Mouse (Mus musculus): ENCODE measurements at regions not wholly inside any gene's neighbourhood (a gene's known extent, or its start where the extent isn't known, plus 50 kb on each side); places are given as distances from the start of the nearest gene placed in this dataset.

GRCm38 (mm10) chr2:75202587-75203220, 377.1 kb downstream of the Mtx2 start:
- no peak overlapping the region for H3K4me3 ChIP-seq (replicated peaks)
- no peak overlapping the region for H3K27ac ChIP-seq (replicated peaks)
- 52% methylated on average over 7 of the region's 7 CpGs for WGBS
- H3K4me2 ChIP-seq, result no peak overlapping the region
- H3K4me1 ChIP-seq, result no peaks in the 10 kb centered on the region
- no peak for ATAC-seq (ENCODE audit: low FRiP score)
- no peaks in the 10 kb centered on the region for H3K9me3 ChIP-seq (replicated peaks)
- no peak overlapping the region for H3K9ac ChIP-seq (replicated peaks)
- H3K36me3 ChIP-seq, result no peaks in the 10 kb centered on the region
- no peaks in the 10 kb centered on the region for H3K27me3 ChIP-seq (replicated peaks)

GRCm38 (mm10) chr2:75208821-75209758, 383.5 kb downstream of the Mtx2 start:
- no peak for ATAC-seq (ENCODE audit: low FRiP score)
- WGBS, result 63% methylated on average over 27 of the region's 27 CpGs
- no peak overlapping the region for H3K4me3 ChIP-seq (replicated peaks)
- no peaks in the 10 kb centered on the region for H3K27me3 ChIP-seq (replicated peaks)
- H3K9ac ChIP-seq (replicated peaks), result no peak overlapping the region
- H3K4me1 ChIP-seq, result peaks cover 16% of the 10 kb centered on the region
- H3K36me3 ChIP-seq, result no peaks in the 10 kb centered on the region
- H3K4me2 ChIP-seq, result peak overlapping the region; percentile 33
- no peak overlapping the region for H3K27ac ChIP-seq (replicated peaks)
- H3K9me3 ChIP-seq (replicated peaks), result no peaks in the 10 kb centered on the region

DNA sequence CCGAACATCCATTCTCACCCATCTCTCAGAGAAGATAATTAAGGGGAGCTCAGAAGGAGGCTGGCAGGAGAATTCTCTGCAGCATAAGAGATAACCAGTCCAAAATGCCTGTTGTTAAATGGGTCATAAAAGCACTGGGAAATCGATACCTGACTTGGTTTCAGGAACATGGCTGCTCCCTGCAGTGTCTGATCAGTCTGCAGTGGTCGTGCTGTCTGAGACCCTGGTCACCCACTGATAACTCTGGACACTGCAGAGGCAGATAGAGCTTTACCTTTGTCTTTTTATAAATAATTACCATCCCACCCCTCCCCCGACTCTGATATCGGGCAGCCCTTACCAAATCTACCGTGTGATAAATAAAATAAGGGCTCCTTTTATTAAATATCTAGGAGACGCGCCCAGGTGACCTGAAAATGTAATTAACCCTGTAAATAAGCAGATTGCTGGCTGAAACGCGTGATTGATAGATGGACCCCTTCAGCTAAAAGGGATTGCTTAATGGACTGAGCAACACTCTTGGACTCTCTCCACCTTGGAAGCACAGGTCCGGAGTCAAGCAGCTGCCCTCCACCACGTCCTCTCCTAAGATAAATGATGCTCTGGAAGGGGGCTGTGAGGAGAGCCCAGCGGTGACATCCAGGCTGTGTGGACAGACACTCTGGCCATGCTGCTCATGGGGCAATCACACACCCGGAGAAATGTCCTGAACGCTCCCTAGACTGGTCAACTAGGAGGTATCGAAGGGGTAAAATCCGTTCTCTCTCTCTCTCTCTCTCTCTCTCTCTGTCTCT, 384.4 kb downstream of the Mtx2 start:
- Histone ChIP-seq H3K27me3 (replicated peaks) (no peaks in the 10 kb centered on the region), H3K4me3 (replicated peaks) (no peak overlapping the region), H3K9me3 (replicated peaks) (no peaks in the 10 kb centered on the region), H3K9ac (replicated peaks) (no peak overlapping the region), H3K27ac (replicated peaks) (no peak overlapping the region), H3K4me2 (no peak overlapping the region), H3K4me1 (peaks cover 16% of the 10 kb centered on the region), H3K36me3 (no peaks in the 10 kb centered on the region)
- peak; percentile 35 for ATAC-seq (ENCODE audit: low FRiP score)
- 49% methylated on average over 17 of the region's 17 CpGs for WGBS

- ATAC-seq (ENCODE audit: low FRiP score), result no peak
- H3K4me2 ChIP-seq, result no peak overlapping the region
- no peak overlapping the region for H3K9ac ChIP-seq (replicated peaks)
- H3K4me3 ChIP-seq (replicated peaks), result no peak overlapping the region
- H3K27ac ChIP-seq (replicated peaks), result no peak overlapping the region
- no peaks in the 10 kb centered on the region for H3K9me3 ChIP-seq (replicated peaks)
- WGBS, result 82% methylated on average over 5 of the region's 5 CpGs
- no peaks in the 10 kb centered on the region for H3K27me3 ChIP-seq (replicated peaks)
- peaks cover 11% of the 10 kb centered on the region; the same call in 1 of the 2 replicates for H3K4me1 ChIP-seq
- H3K36me3 ChIP-seq, result no peaks in the 10 kb centered on the region
Observed at GRCm38 (mm10) chr2:75216931-75217330, 391.3 kb downstream of the Mtx2 start.

- Histone ChIP-seq H3K27ac (replicated peaks) (no peak overlapping the region), H3K4me3 (replicated peaks) (no peak overlapping the region), H3K4me2 (no peak overlapping the region), H3K4me1 (peaks cover 24% of the 10 kb centered on the region), H3K27me3 (replicated peaks) (no peaks in the 10 kb centered on the region), H3K9me3 (replicated peaks) (no peaks in the 10 kb centered on the region), H3K9ac (replicated peaks) (no peak overlapping the region), H3K36me3 (no peaks in the 10 kb centered on the region)
- 50% methylated on average over 8 of the region's 8 CpGs for WGBS
- ATAC-seq (ENCODE audit: low FRiP score), result no peak
Observed at GRCm38 (mm10) chr2:75220775-75221359, 395.3 kb downstream of the Mtx2 start.

DNA sequence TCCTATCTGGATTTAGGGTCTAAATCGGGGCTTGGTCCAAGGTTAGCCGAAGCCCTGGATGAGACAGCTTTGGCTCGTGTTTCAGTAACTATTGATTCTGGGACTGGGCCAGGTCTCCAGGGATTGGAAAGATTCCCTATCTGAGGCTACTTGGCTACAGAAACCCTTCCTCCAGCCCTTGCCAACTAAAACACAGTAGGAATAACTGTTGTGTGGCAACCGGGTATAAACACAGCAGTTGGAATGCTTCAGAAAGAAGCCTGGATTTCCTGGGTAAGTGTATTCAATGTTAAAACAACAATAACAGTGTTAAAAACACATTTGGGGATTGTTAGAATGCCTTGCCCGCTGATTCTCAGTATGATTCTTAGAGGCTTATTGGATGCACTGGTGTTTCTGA, 398.8 kb downstream of the Mtx2 start:
- H3K36me3 ChIP-seq, result no peaks in the 10 kb centered on the region
- H3K27ac ChIP-seq (replicated peaks), result peak overlapping the region; percentile 28; the same call in 1 of the 2 replicates
- H3K4me1 ChIP-seq, result peaks cover 24% of the 10 kb centered on the region
- no peak overlapping the region for H3K4me2 ChIP-seq
- H3K9ac ChIP-seq (replicated peaks), result no peak overlapping the region
- no peaks in the 10 kb centered on the region for H3K9me3 ChIP-seq (replicated peaks)
- ATAC-seq (ENCODE audit: low FRiP score), result no peak
- 39% methylated on average over 5 of the region's 5 CpGs for WGBS
- no peak overlapping the region for H3K4me3 ChIP-seq (replicated peaks)
- H3K27me3 ChIP-seq (replicated peaks), result no peaks in the 10 kb centered on the region

- H3K27me3 ChIP-seq (replicated peaks), result no peaks in the 10 kb centered on the region
- no peak overlapping the region for H3K4me2 ChIP-seq
- WGBS, result 90% methylated on average over 1 of the region's 1 CpGs
- no peak overlapping the region for H3K4me3 ChIP-seq (replicated peaks)
- no peaks in the 10 kb centered on the region for H3K9me3 ChIP-seq (replicated peaks)
- H3K9ac ChIP-seq (replicated peaks), result no peak overlapping the region
- H3K4me1 ChIP-seq, result peaks cover 21% of the 10 kb centered on the region
- ATAC-seq (ENCODE audit: low FRiP score), result no peak
- H3K36me3 ChIP-seq, result no peaks in the 10 kb centered on the region
- no peak overlapping the region for H3K27ac ChIP-seq (replicated peaks)
Observed at GRCm38 (mm10) chr2:75240976-75241375, 415.4 kb downstream of the Mtx2 start.

GRCm38 (mm10) chr2:75244311-75245033, 414.6 kb upstream of the Hnrnpa3 start:
- Histone ChIP-seq H3K9ac (replicated peaks) (peak overlapping the region; percentile 29; the same call in 1 of the 2 replicates), H3K36me3 (no peaks in the 10 kb centered on the region), H3K27ac (replicated peaks) (peak overlapping the region; percentile 78), H3K4me3 (replicated peaks) (no peak overlapping the region), H3K9me3 (replicated peaks) (no peaks in the 10 kb centered on the region), H3K4me2 (peak overlapping the region; percentile 40), H3K27me3 (replicated peaks) (no peaks in the 10 kb centered on the region), H3K4me1 (peaks cover 26% of the 10 kb centered on the region)
- ATAC-seq (ENCODE audit: low FRiP score), result peak; percentile 62
- 6% methylated on average over 17 of the region's 17 CpGs for WGBS

DNA sequence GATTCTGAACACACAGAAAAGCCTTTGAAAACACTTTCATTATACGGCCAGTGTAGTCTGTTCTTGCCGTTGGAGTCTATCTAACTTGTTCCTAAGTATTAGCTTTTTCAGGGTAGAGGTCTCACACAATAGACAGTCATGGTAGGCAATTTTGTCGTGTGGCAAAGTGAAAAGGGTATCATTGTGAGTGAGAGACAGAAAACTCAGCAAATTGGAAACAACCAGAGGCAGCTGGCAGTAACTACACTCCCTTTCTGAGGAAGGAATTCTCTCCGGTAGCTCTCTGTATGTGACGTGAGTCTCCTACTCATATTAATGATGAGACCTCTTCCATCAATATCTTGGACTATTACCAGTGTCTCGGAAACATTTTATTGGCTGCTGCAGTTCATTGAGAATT, 413.8 kb upstream of the Hnrnpa3 start:
- no peak for ATAC-seq (ENCODE audit: low FRiP score)
- H3K27ac ChIP-seq (replicated peaks), result peak overlapping the region; percentile 78
- no peak overlapping the region for H3K9ac ChIP-seq (replicated peaks)
- 0 out of 2 replicates have a peak overlapping the region, but pooled peaks have one; percentile 40 for H3K4me2 ChIP-seq
- peaks cover 26% of the 10 kb centered on the region for H3K4me1 ChIP-seq
- WGBS, result 29% methylated on average over 6 of the region's 6 CpGs
- no peaks in the 10 kb centered on the region for H3K36me3 ChIP-seq
- no peaks in the 10 kb centered on the region for H3K27me3 ChIP-seq (replicated peaks)
- no peaks in the 10 kb centered on the region for H3K9me3 ChIP-seq (replicated peaks)
- H3K4me3 ChIP-seq (replicated peaks), result no peak overlapping the region

- ATAC-seq (ENCODE audit: low FRiP score), result no peak
- Histone ChIP-seq H3K27ac (replicated peaks) (peak overlapping the region; percentile 78), H3K36me3 (no peaks in the 10 kb centered on the region), H3K9ac (replicated peaks) (no peak overlapping the region), H3K9me3 (replicated peaks) (no peaks in the 10 kb centered on the region), H3K4me3 (replicated peaks) (no peak overlapping the region), H3K4me2 (peak overlapping the region; percentile 45), H3K4me1 (peaks cover 26% of the 10 kb centered on the region), H3K27me3 (replicated peaks) (no peaks in the 10 kb centered on the region)
- WGBS, result 54% methylated on average over 5 of the region's 5 CpGs
Observed at GRCm38 (mm10) chr2:75245662-75246061, 413.4 kb upstream of the Hnrnpa3 start.

Measured in neural tube, embryonic 15.5 days (tissue).